Mouse (Mus musculus): ENCODE measurements at regions not wholly inside any gene's neighbourhood (a gene's known extent, or its start where the extent isn't known, plus 50 kb on each side); places are given as distances from the start of the nearest gene placed in this dataset.

GRCm38 (mm10) chr5:28873600-28874265 is 322.1 kb upstream of the Rnf32 start:
- TF ChIP-seq POLR2A (IDR thresholded peaks at IDR 0.05; ENCODE audit: insufficient read depth, low read depth, low read length) (no peak), CTCF (IDR thresholded peaks at IDR 0.05) (no peak)

All from heart, adult 2 months (tissue).